Mouse (Mus musculus) liver, postnatal 0 days (tissue): ENCODE measurements around the gene Rnf181.
A peak's percentile ranks its signal among the peaks of the same experiment; 100 is the strongest.

Experiments
- CTCF ChIP-seq: sonication (generic); IDR thresholded peaks from 2 replicates; pipeline ENCODE4 v1.5.1; 2016; ENCODE audit warnings: antibody characterized with exemption, low read depth
- EP300 ChIP-seq: IDR thresholded peaks from 2 replicates; pipeline ENCODE4 v1.6.1; 2016; ENCODE audit warnings: antibody characterized with exemption, low read depth, mild to moderate bottlenecking

GRCm38 (mm10) chr6:72355066-72355911 lies 11.5 kb downstream of the Rnf181 start, which contains the start of gene Tmem150a:
- TF ChIP-seq CTCF (peak; percentile 46), EP300 (no peak)
